Mouse (Mus musculus) ES-Bruce4 (cell line): ENCODE data around the gene H2-D1.

Source experiments
- CTCF ChIP-seq: IDR thresholded peaks from one replicate; pipeline ENCODE4 v1.8.1; 2011; ENCODE audit warnings: low read depth, low read length
- EP300 ChIP-seq: IDR thresholded peaks from 2 replicates; pipeline ENCODE4 v1.6.1; 2011; ENCODE audit warnings: low read depth, low read length; ENCODE audit not compliant: insufficient read depth
- POLR2A ChIP-seq: IDR thresholded peaks from one replicate; pipeline ENCODE4 v1.8.1; 2011; ENCODE audit warnings: low read length; ENCODE audit not compliant: insufficient read depth

DNA sequence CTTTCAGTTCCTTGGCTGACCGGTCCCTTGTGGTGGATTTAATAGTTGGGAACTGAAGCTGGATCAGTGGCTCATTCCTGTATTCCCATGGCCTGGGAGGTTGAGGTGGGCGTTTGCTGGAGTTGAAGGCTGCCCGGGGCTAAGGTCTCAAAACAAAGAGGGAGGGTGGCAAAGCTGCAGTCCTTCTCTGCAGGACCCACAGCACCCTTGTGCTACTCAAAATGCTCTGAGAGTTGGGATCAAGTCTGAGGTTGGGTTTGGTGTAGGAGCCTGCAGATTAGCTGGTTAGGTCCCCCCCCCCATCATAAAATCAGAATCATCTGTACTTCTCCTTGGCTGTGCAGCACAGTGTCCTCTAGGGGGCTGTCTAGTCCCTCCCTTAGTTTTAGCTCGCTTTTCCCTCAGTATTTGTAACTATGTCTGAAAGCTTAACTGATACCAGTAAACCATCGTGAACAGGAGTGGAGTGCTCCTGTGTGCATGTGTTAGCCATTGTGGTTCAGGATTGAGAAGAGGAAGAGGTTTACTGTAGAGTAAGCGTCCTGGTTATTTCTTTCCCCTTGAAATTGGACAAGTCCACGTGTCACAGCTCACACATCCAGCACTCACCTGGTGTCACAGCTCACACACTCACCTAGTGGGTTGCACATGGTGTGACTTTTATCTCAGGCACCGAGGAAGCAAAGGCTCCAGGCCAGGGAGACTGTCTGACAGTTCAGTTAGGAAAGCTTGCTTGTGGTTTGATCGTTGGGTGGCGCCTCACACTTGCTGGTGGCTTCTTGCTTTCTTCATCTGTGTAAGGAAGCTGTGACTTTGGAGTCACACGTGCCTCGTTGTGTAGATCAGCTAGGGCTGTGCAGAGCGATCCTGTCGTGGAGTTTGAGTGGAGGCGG is 16.6 kb upstream of the H2-D1 start:
- TF ChIP-seq CTCF (no peak), POLR2A (no peak), EP300 (no peak)
